Mouse (Mus musculus): ENCODE data around the gene Vmn1r194. TPM values are rescaled to one million over a fixed set of nuclear protein-coding genes. Genes with fewer than 3 reads are reported as not detected.
"Not testable (repeated sequence)": the region's sequence is repeated elsewhere in the genome, so short reads cannot be mapped to it uniquely, and the experiment has no call there.

Gene Vmn1r194
- total RNA-seq (2021) = not detected
- long read RNA-seq, experiment 1 = 0 reads
- long read RNA-seq, experiment 2 = 0 reads

GRCm38 (mm10) chr13:22243915-22244314 is at the start of gene Vmn1r194:
TSS of gene Vmn1r194 (plus strand) at chr13:22244215.
- no peak for DNase-seq
- intact Hi-C loops (cut with DNase I; ENCODE audit: low total_unique reads) = no loop called here

GRCm38 (mm10) chr13:22223060-22223459 is 21.0 kb upstream of the Vmn1r194 start, which contains the start of gene Vmn1r193:
TSS of gene Vmn1r193 (minus strand) at chr13:22223160.
- intact Hi-C loops (cut with DNase I; ENCODE audit: low total_unique reads); DNase-seq: not testable (repeated sequence)

- intact Hi-C loops (cut with DNase I; ENCODE audit: low total_unique reads); DNase-seq: not testable (repeated sequence)
Measured at GRCm38 (mm10) chr13:22270222-22270621, 26.2 kb downstream of the Vmn1r194 start, which contains the start of gene Vmn1r195. TSS of gene Vmn1r195 (plus strand) at chr13:22270522.

DNA sequence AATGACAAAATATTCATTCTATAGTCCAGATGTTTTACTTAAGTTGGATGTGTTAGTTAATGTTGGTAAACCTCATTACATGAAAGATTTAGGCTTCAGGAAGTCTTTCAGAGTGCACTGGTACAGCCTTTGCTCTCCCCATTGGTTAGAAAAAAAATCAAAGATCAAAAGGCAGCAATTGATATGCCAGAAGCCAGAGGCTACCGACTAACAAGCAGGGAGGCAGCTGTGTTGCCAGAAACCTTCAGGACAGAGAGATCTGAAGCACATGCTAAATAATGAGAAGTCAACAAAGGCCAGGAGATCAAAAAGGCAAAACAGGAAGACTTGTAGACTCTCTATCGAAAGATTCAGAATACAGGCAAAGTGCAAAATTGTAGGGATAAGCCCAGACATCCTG is 27.7 kb downstream of the Vmn1r194 start:
- intact Hi-C loops (cut with DNase I; ENCODE audit: low total_unique reads) = no loop called here

DNA sequence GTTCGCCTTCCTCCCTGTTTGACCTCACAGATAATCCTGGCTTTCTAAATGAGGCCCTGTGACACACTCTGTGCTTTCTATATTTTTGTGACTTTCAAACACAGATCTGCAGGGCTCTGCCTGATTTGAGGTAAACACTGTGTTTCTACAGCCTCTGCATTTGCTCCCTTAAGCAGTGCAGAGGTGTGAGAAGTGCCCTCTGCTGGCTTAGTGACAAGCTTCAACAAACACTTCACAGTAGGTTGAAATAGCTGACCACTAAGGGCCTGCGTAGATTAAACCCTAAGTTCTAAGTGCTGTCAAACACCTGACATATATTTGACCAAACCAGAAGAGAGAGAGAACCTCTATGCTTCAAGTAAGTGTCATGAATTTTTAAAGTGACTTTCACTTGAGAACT is 40.6 kb downstream of the Vmn1r194 start:
- DNase-seq = no peak
- intact Hi-C loops (cut with DNase I; ENCODE audit: low total_unique reads) = no loop called here

More for the DNA sequence above, 27.7 kb downstream of the Vmn1r194 start:
- no peak for DNase-seq

- DNase-seq = no peak
- intact Hi-C loops (cut with DNase I; ENCODE audit: low total_unique reads) = no loop called here
Measured at GRCm38 (mm10) chr13:22289620-22290019, 45.6 kb downstream of the Vmn1r194 start, which contains the start of gene Vmn1r196. TSS of gene Vmn1r196 (plus strand) at chr13:22289920.

Small RNAs within 50 kb of the gene (microRNA-seq; reads per million reads assigned to microRNA genes)
- gene Gm23282 = 0 reads per million in 2 experiments
- gene Gm25084 = 0 reads per million in 2 experiments

Other genes starting within 250 kb of the Vmn1r194 start
- not detected for gene Prss16, start 234.5 kb upstream of the Vmn1r194 start, total RNA-seq (2021)
- 10 to 100 TPM; 45.8 to 69.2 TPM for gene Hist1h2ah, start 208.6 kb upstream of the Vmn1r194 start, total RNA-seq (2021)
- 10 to 100 TPM; 80.3 to 90.2 TPM for gene Hist1h2bk, start 208.3 kb upstream of the Vmn1r194 start, total RNA-seq (2021)
- 10 to 100 TPM; 46.4 to 49.7 TPM for gene Hist1h4i, start 202.9 kb upstream of the Vmn1r194 start, total RNA-seq (2021)
- 10 to 100 TPM; 40.6 to 42.0 TPM for gene Hist1h2ag, start 201.3 kb upstream of the Vmn1r194 start, total RNA-seq (2021)
- 10 to 100 TPM; 41.8 to 44.7 TPM for gene Hist1h2bj, start 201.0 kb upstream of the Vmn1r194 start, total RNA-seq (2021)
- gene Vmn1r188, start 159.8 kb upstream of the Vmn1r194 start, total RNA-seq (2021) = not detected
- gene Vmn1r189, start 138.4 kb upstream of the Vmn1r194 start, total RNA-seq (2021) = not detected
- not detected for gene Vmn1r191, start 60.2 kb upstream of the Vmn1r194 start, total RNA-seq (2021)
- gene Vmn1r192, start 53.1 kb upstream of the Vmn1r194 start, total RNA-seq (2021) = not detected
- gene Vmn1r193, start 21.1 kb upstream of the Vmn1r194 start, total RNA-seq (2021) = not detected
- not detected for gene Vmn1r195, start 26.3 kb downstream of the Vmn1r194 start, total RNA-seq (2021)
- gene Vmn1r196, start 45.7 kb downstream of the Vmn1r194 start, total RNA-seq (2021) = not detected
- gene Vmn1r197, start 80.4 kb downstream of the Vmn1r194 start, total RNA-seq (2021) = not detected
- not detected for gene Vmn1r198, start 106.1 kb downstream of the Vmn1r194 start, total RNA-seq (2021)
- not detected for gene Vmn1r199, start 135.6 kb downstream of the Vmn1r194 start, total RNA-seq (2021)
- not detected for gene Vmn1r200, start 146.2 kb downstream of the Vmn1r194 start, total RNA-seq (2021)
- not detected for gene Vmn1r201, start 227.7 kb downstream of the Vmn1r194 start, total RNA-seq (2021)

Data from gastrocnemius, postnatal 14 days (tissue).